Mouse (Mus musculus): ENCODE data around the gene Klk1.
"Not testable (repeated sequence)": the region's sequence is repeated elsewhere in the genome, so short reads cannot be mapped to it uniquely, and the experiment has no call there.

Klk1 gene

GRCm38 (mm10) chr7:44225076-44225475, at the start of gene Klk1:
Gene Klk1, plus strand, starts transcription at chr7:44225360.
- DNase-seq (ENCODE audit: low spot score in 2 of 2) = no peak

- no peak for DNase-seq (ENCODE audit: low spot score in 2 of 2)
These were observed 45.7 kb upstream of the Klk1 start for GRCm38 (mm10) chr7:44179299-44180045.

GRCm38 (mm10) chr7:44186516-44186915, 38.6 kb upstream of the Klk1 start:
- DNase-seq (ENCODE audit: low spot score in 2 of 2) = not testable (repeated sequence)

GRCm38 (mm10) chr7:44187936-44188335, 37.2 kb upstream of the Klk1 start, which contains the start of gene Klk1b24:
Gene Klk1b24, plus strand, starts transcription at chr7:44188236.
- DNase-seq (ENCODE audit: low spot score in 2 of 2) = not testable (repeated sequence)

- not testable (repeated sequence) for DNase-seq (ENCODE audit: low spot score in 2 of 2)
These were observed 31.7 kb upstream of the Klk1 start for GRCm38 (mm10) chr7:44193466-44193865.

- DNase-seq (ENCODE audit: low spot score in 2 of 2) = no peak
These were observed 27.3 kb upstream of the Klk1 start, which contains the start of gene Klk1b3 for GRCm38 (mm10) chr7:44197891-44198290. Gene Klk1b3, plus strand, starts transcription at chr7:44198191.

GRCm38 (mm10) chr7:44207135-44207534, 18.0 kb upstream of the Klk1 start, which contains the start of gene Klk1b4:
Gene Klk1b4, plus strand, starts transcription at chr7:44207435.
- not testable (repeated sequence) for DNase-seq (ENCODE audit: low spot score in 2 of 2)

GRCm38 (mm10) chr7:44208307-44208706, 16.9 kb upstream of the Klk1 start:
- DNase-seq (ENCODE audit: low spot score in 2 of 2) = no peak

- DNase-seq (ENCODE audit: low spot score in 2 of 2) = no peak
These were observed 9.5 kb upstream of the Klk1 start, which contains the start of gene Klk1b5 for GRCm38 (mm10) chr7:44215645-44216044. Gene Klk1b5, plus strand, starts transcription at chr7:44215945.

GRCm38 (mm10) chr7:44221601-44222000, 3.6 kb upstream of the Klk1 start:
- not testable (repeated sequence) for DNase-seq (ENCODE audit: low spot score in 2 of 2)

- not testable (repeated sequence) for DNase-seq (ENCODE audit: low spot score in 2 of 2)
These were observed 2.8 kb upstream of the Klk1 start for GRCm38 (mm10) chr7:44222335-44222734.

- DNase-seq (ENCODE audit: low spot score in 2 of 2) = no peak
These were observed 10.7 kb downstream of the Klk1 start, which contains the start of gene Gm36864 for GRCm38 (mm10) chr7:44235909-44236308. Gene Gm36864, plus strand, starts transcription at chr7:44236177.

GRCm38 (mm10) chr7:44239913-44240312, 14.8 kb downstream of the Klk1 start:
- DNase-seq (ENCODE audit: low spot score in 2 of 2) = no peak

- no peak for DNase-seq (ENCODE audit: low spot score in 2 of 2)
These were observed 15.6 kb downstream of the Klk1 start for GRCm38 (mm10) chr7:44240712-44241111.

- DNase-seq (ENCODE audit: low spot score in 2 of 2) = no peak
These were observed 16.0 kb downstream of the Klk1 start for GRCm38 (mm10) chr7:44241163-44241562.

- no peak for DNase-seq (ENCODE audit: low spot score in 2 of 2)
These were observed 18.9 kb downstream of the Klk1 start for GRCm38 (mm10) chr7:44244080-44244479.

- DNase-seq (ENCODE audit: low spot score in 2 of 2) = peak; percentile 85 to 89
These were observed 21.2 kb downstream of the Klk1 start, which contains the start of the genes 1700028J19Rik and 2410002F23Rik for GRCm38 (mm10) chr7:44246055-44246983. Gene 1700028J19Rik, minus strand, starts transcription at chr7:44246695. Gene 2410002F23Rik, plus strand, starts transcription at chr7:44246722.

GRCm38 (mm10) chr7:44246984-44247470, 21.9 kb downstream of the Klk1 start:
- peak; percentile 45 to 49 for DNase-seq (ENCODE audit: low spot score in 2 of 2)

- DNase-seq (ENCODE audit: low spot score in 2 of 2) = no peak
These were observed 22.8 kb downstream of the Klk1 start for GRCm38 (mm10) chr7:44247971-44248370.

- DNase-seq (ENCODE audit: low spot score in 2 of 2) = no peak
These were observed 24.1 kb downstream of the Klk1 start for GRCm38 (mm10) chr7:44249248-44249647.

- not testable (repeated sequence) for DNase-seq (ENCODE audit: low spot score in 2 of 2)
These were observed 25.6 kb downstream of the Klk1 start for GRCm38 (mm10) chr7:44250732-44251275.

All from spleen, postnatal 36 days (tissue).